Mouse (Mus musculus): Measurements from ENCODE around the gene Bhlhe41. TPM values are rescaled to one million over a fixed set of nuclear protein-coding genes. Genes with fewer than 3 reads are reported as not detected.

The Bhlhe41 gene
- polyA plus RNA-seq, 1 experiment = 292 TPM

DNA sequence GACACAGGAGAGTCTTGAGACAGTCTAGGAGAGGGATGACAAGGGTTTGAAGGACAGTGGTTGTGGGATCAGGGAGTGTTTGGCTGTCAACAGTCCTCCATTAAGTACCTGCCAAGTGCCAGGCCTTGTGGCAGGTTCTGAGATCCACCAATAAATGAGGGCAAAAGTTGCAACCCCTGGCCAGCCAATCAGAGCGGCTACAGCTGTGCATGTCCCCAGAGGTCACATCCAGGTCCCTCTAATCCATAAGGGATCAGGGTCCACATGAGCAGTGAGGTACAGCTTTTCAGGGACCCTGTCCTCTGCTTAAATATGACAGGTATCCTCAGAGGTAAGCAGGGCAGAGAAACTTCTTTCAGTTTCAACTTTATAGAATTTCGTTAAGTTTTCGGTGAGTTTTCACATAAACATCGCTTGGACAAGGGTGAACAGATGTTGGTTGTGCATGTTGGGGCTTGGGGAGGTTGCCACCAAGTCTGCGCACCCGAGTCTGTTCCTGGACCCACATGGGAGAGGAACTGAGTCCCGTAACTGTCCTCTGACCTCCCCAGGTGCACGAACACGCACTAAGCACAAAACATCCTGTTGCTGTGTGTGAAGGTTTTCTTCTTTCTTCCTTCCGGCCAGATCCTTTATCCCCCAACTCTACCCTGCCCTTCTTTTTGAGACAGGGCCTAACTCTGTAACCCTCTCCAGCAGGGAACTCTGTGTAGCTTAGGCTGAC is 11.8 kb downstream of the Bhlhe41 start:
- no peak overlapping the region for H3K27ac ChIP-seq (ENCODE audit: insufficient read depth, low read depth, low read length)
- WGBS = 95% methylated on average over 10 of the region's 10 CpGs

DNA sequence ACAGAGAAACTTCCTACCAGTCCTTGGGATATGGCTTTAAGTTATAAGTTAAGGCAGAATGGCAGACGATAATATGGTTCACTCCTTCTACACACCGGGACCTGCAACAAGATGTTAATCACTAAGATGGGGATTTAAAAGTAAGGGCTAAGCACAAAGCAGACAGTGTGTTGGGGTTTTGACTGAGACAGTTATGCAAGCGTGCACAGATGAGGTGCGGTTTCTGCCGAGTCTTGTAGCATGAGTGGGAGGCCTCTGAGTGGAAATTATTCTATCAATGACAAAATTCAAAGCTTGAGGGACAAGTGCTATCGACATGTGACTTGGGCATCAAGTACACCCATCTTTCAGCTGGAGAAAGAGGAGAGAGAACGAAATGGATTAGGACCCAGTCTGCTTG is 12.7 kb downstream of the Bhlhe41 start:
- Histone ChIP-seq H3K27ac (ENCODE audit: insufficient read depth, low read depth, low read length) (no peak overlapping the region), H3K4me1 (ENCODE audit: control insufficient read depth, insufficient read depth, low read length) (peaks cover 18% of the 10 kb centered on the region), H3K4me3 (ENCODE audit: insufficient read depth, low read depth, low read length) (no peak overlapping the region)
- TF ChIP-seq CTCF (IDR thresholded peaks at IDR 0.05; ENCODE audit: insufficient read depth, low read depth, low read length) (no peak), POLR2A (IDR thresholded peaks at IDR 0.05; ENCODE audit: insufficient read depth, low read depth, low read length) (no peak)
- WGBS = 84% methylated on average over 7 of the region's 7 CpGs

More for the DNA sequence above, 11.8 kb downstream of the Bhlhe41 start:
- TF ChIP-seq POLR2A (IDR thresholded peaks at IDR 0.05; ENCODE audit: insufficient read depth, low read depth, low read length) = no peak
- TF ChIP-seq CTCF (IDR thresholded peaks at IDR 0.05; ENCODE audit: insufficient read depth, low read depth, low read length) = no peak
- H3K4me3 ChIP-seq (ENCODE audit: insufficient read depth, low read depth, low read length) = no peak overlapping the region
- peaks cover 18% of the 10 kb centered on the region for H3K4me1 ChIP-seq (ENCODE audit: control insufficient read depth, insufficient read depth, low read length)

DNA sequence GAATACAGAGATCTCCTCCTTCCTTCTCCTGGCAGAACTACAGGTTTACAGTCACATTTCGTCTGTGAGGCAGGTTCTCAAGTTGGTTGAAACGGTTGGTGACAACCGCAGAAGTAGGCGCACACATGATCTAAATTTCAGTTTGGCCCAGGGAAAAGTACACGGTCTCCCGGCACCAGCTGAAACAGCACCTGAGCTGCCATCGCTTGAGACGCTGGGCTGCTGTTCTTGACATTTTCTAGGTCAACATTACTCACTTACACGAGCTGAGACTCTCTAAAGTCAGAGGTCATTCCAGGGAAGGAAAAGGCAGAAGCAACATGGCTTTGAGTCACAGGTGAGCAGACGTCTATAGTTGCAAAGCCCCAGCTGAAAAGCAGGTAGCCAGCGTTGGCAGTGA is 13.4 kb downstream of the Bhlhe41 start:
- Histone ChIP-seq H3K4me3 (ENCODE audit: insufficient read depth, low read depth, low read length) (no peak overlapping the region), H3K4me1 (ENCODE audit: control insufficient read depth, insufficient read depth, low read length) (peaks cover 18% of the 10 kb centered on the region), H3K27ac (ENCODE audit: insufficient read depth, low read depth, low read length) (no peak overlapping the region)
- no peak for TF ChIP-seq POLR2A (IDR thresholded peaks at IDR 0.05; ENCODE audit: insufficient read depth, low read depth, low read length)
- TF ChIP-seq CTCF (IDR thresholded peaks at IDR 0.05; ENCODE audit: insufficient read depth, low read depth, low read length) = no peak
- 90% methylated on average over 11 of the region's 11 CpGs for WGBS

DNA sequence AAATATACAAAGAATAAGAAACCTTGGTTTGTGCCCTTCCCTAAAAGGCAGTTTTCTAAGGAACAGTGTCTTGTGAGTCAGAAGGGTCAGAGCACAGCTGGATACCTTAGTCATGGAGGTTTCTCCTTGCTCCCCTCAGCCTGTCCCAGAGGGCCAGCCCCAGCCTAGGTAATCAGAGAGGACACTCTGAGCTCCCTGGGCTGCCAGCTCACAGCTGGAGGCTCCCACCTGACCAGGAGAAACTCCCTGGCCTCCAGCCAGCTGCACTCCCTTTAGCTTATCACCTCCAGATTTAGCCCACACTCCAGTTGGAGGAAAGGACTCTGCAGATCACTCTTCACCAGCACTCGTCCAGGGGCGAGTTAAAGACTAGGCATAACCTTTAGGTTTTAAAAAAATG is 14.6 kb downstream of the Bhlhe41 start:
- no peak overlapping the region for H3K4me3 ChIP-seq (ENCODE audit: insufficient read depth, low read depth, low read length)
- H3K4me1 ChIP-seq (ENCODE audit: control insufficient read depth, insufficient read depth, low read length) = peaks cover 17% of the 10 kb centered on the region
- H3K27ac ChIP-seq (ENCODE audit: insufficient read depth, low read depth, low read length) = no peak overlapping the region
- WGBS = 85% methylated on average over 2 of the region's 2 CpGs
- TF ChIP-seq CTCF (IDR thresholded peaks at IDR 0.05; ENCODE audit: insufficient read depth, low read depth, low read length) = no peak
- TF ChIP-seq POLR2A (IDR thresholded peaks at IDR 0.05; ENCODE audit: insufficient read depth, low read depth, low read length) = no peak

DNA sequence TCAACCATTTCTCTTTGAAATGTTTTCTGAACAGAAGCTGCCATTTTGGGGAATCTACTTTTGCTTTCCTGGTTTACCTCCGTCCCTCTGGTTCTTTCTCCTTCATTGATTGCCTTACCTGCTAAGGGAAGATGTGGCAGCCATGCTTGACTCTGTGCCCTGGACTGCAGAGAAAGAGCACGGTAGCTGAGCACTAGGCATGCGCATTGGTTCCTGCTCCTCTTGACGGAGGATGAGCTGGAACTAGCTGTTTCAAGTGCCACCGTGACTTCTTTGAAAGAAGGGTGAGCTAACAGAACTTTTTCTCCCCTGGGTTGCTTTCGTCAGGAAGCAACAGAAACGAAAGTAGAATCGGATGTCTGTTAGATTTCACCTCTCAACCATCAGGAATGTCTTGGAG is 17.7 kb downstream of the Bhlhe41 start:
- Histone ChIP-seq H3K27ac (ENCODE audit: insufficient read depth, low read depth, low read length) (no peak overlapping the region), H3K4me1 (ENCODE audit: control insufficient read depth, insufficient read depth, low read length) (peaks cover 15% of the 10 kb centered on the region), H3K4me3 (ENCODE audit: insufficient read depth, low read depth, low read length) (no peak overlapping the region)
- no peak for TF ChIP-seq POLR2A (IDR thresholded peaks at IDR 0.05; ENCODE audit: insufficient read depth, low read depth, low read length)
- TF ChIP-seq CTCF (IDR thresholded peaks at IDR 0.05; ENCODE audit: insufficient read depth, low read depth, low read length) = no peak
- WGBS = 91% methylated on average over 8 of the region's 8 CpGs

DNA sequence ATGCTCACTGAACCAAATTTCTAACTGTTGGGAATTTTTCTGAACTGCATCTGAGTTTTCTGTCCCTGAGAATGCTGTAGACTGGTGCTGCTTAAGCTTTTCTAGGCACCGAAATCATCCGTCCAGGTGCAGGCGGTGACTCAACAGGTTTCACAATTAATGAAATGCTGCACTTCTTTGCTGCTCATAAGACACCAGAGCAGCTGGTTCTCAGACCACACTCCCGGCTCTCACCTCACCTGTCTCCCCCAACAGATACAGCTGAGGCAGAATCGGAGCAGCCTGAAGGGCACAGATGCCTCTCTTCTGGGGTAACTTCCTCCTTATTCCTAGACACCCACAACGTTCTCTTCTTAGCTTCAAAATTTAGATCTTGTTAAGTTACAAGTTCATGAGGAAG is 18.4 kb downstream of the Bhlhe41 start:
- TF ChIP-seq POLR2A (IDR thresholded peaks at IDR 0.05; ENCODE audit: insufficient read depth, low read depth, low read length) = no peak
- Histone ChIP-seq H3K4me1 (ENCODE audit: control insufficient read depth, insufficient read depth, low read length) (peaks cover 15% of the 10 kb centered on the region), H3K27ac (ENCODE audit: insufficient read depth, low read depth, low read length) (no peak overlapping the region), H3K4me3 (ENCODE audit: insufficient read depth, low read depth, low read length) (no peak overlapping the region)
- WGBS = 65% methylated on average over 6 of the region's 6 CpGs

DNA sequence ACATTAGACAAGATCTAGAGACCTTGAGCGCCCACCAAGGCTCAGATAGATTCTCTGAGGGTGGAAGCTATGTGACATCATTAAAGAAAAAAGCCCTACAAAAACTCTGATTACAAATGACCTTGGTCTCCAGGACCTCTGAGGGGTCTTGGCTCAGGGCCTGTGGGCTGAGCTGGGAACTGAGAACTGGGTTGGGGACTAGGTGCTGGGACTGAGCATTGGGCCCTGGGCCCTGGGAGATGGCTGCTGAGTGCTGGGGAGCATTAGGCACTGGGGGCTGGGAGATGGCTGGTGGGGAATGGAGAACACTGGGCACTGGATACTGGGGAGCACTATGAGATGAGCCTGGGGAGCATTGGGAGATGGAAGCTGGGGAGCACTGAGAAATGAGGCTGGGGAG is 19.3 kb downstream of the Bhlhe41 start:
- Histone ChIP-seq H3K4me1 (ENCODE audit: control insufficient read depth, insufficient read depth, low read length) (peaks cover 12% of the 10 kb centered on the region), H3K4me3 (ENCODE audit: insufficient read depth, low read depth, low read length) (no peak overlapping the region), H3K27ac (ENCODE audit: insufficient read depth, low read depth, low read length) (no peak overlapping the region)
- 70% methylated on average over 1 of the region's 1 CpGs for WGBS
- TF ChIP-seq POLR2A (IDR thresholded peaks at IDR 0.05; ENCODE audit: insufficient read depth, low read depth, low read length) (no peak), CTCF (IDR thresholded peaks at IDR 0.05; ENCODE audit: insufficient read depth, low read depth, low read length) (no peak)

DNA sequence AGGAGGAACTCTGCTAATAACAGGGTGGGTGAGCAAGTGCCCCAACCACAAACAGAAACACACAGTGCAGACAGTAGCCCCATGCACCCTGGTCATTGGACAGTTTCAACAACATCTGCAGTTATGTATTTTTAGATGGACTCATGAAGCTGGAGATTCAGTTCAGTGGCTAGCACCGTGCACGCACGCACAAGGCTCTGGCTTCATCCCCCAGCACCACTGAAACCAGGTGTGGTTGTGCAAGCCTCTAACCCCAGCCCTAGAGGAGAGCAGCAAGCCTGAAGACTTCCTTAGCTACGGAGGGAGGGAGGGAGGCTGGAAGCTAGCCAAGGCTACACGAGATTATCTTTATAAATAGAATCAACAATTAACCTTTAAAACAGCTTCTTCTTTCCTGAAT is 19.7 kb downstream of the Bhlhe41 start:
- H3K27ac ChIP-seq (ENCODE audit: insufficient read depth, low read depth, low read length) = no peak overlapping the region
- no peak overlapping the region for H3K4me3 ChIP-seq (ENCODE audit: insufficient read depth, low read depth, low read length)
- WGBS = 35% methylated on average over 5 of the region's 5 CpGs
- H3K4me1 ChIP-seq (ENCODE audit: control insufficient read depth, insufficient read depth, low read length) = peaks cover 8% of the 10 kb centered on the region
- no peak for TF ChIP-seq POLR2A (IDR thresholded peaks at IDR 0.05; ENCODE audit: insufficient read depth, low read depth, low read length)
- no peak for TF ChIP-seq CTCF (IDR thresholded peaks at IDR 0.05; ENCODE audit: insufficient read depth, low read depth, low read length)

DNA sequence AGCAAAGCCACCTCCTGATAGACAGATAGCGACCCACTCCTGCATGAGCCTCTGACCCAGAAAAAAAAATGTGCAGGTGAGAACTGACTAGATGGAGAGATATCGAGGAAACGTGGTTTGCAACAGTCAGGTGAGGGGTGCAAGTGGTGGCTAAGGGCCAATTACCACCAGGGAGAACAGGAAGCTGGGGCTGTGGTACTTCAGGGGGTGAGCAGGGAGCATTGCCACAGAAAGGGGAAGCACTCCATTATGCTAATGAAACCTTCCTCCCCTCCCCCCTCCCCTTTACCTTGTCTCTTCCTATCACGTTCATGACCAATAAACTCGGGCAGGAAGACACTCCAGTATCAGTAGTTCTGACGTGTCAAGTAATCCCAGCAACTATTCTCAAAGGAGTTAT is 30.0 kb downstream of the Bhlhe41 start:
- Histone ChIP-seq H3K4me3 (ENCODE audit: insufficient read depth, low read depth, low read length) (no peak overlapping the region), H3K4me1 (ENCODE audit: control insufficient read depth, insufficient read depth, low read length) (0 out of 2 replicates have a peak, but pooled peaks cover 4% of the 10 kb centered on the region), H3K27ac (ENCODE audit: insufficient read depth, low read depth, low read length) (no peak overlapping the region)
- TF ChIP-seq POLR2A (IDR thresholded peaks at IDR 0.05; ENCODE audit: insufficient read depth, low read depth, low read length) = no peak
- no peak for TF ChIP-seq CTCF (IDR thresholded peaks at IDR 0.05; ENCODE audit: insufficient read depth, low read depth, low read length)
- 75% methylated on average over 6 of the region's 6 CpGs for WGBS
